Mouse (Mus musculus) layer of hippocampus, adult 2 months (tissue): Measurements from ENCODE around the gene Cacna2d3. TPM values are rescaled to one million over a fixed set of nuclear protein-coding genes. Genes with fewer than 3 reads are reported as not detected.
A peak's percentile ranks its signal among the peaks of the same experiment; 100 is the strongest.

Source experiments
- DNase-seq, 2 experiments: peaks; one replicate each; pipeline ENCODE4 v3.0.0; 2022; ENCODE audit warnings: low spot score in 2 of 2
- H3K27ac ChIP-seq: fragments of 200-600 bp; 2 replicates; pipeline ENCODE4 v1.8.1; 2022
- H3K4me3 ChIP-seq: fragments of 200-600 bp; 2 replicates; pipeline ENCODE4 v1.8.1; 2022; ENCODE audit warnings: mild to moderate bottlenecking
- CTCF ChIP-seq: fragments of 200-600 bp; conservative IDR thresholded peaks from 2 replicates; pipeline ENCODE4 v1.8.1; 2022; ENCODE audit warnings: antibody characterized with exemption, mild to moderate bottlenecking, moderate library complexity
- total RNA-seq, 2 experiments: library from RNA; stranded (reverse); gene quantifications; 2 replicates each; pipeline ENCODE4 v1.2.3; 2021

Cacna2d3 gene
- total RNA-seq, 2 experiments from 2014 or later = 98.7 to 101 TPM

- Histone ChIP-seq H3K27ac (peak overlapping the region; percentile 37; the same call in 1 of the 2 replicates), H3K4me3 (no peak overlapping the region)
- no peak for TF ChIP-seq CTCF
- no peak for DNase-seq
Observed at GRCm38 (mm10) chr14:29296185-29296754, 425.4 kb downstream of the Cacna2d3 start.

- H3K27ac ChIP-seq = no peak overlapping the region
- H3K4me3 ChIP-seq = no peak overlapping the region
- TF ChIP-seq CTCF = no peak
- no peak for DNase-seq
Observed at GRCm38 (mm10) chr14:29278901-29279300, 442.8 kb downstream of the Cacna2d3 start.

- no peak overlapping the region for H3K4me3 ChIP-seq
- no peak for DNase-seq
- TF ChIP-seq CTCF = no peak
Observed at GRCm38 (mm10) chr14:29278401-29278800, 443.3 kb downstream of the Cacna2d3 start.

GRCm38 (mm10) chr14:29277701-29278100 lies 444.0 kb downstream of the Cacna2d3 start:
- Histone ChIP-seq H3K27ac (peak overlapping the region; percentile 57), H3K4me3 (no peak overlapping the region)
- DNase-seq = no peak
- no peak for TF ChIP-seq CTCF

More at GRCm38 (mm10) chr14:29278401-29278800, 443.3 kb downstream of the Cacna2d3 start:
- H3K27ac ChIP-seq = no peak overlapping the region

- H3K27ac ChIP-seq = no peak overlapping the region
- DNase-seq = no peak
- no peak for TF ChIP-seq CTCF
- H3K4me3 ChIP-seq = no peak overlapping the region
Observed at GRCm38 (mm10) chr14:29273890-29274289, 447.8 kb downstream of the Cacna2d3 start.

- Histone ChIP-seq H3K4me3 (no peak overlapping the region), H3K27ac (no peak overlapping the region)
- TF ChIP-seq CTCF = no peak
- DNase-seq = no peak
Observed at GRCm38 (mm10) chr14:29270541-29270940, 451.1 kb downstream of the Cacna2d3 start.

GRCm38 (mm10) chr14:29269816-29270215 lies 451.8 kb downstream of the Cacna2d3 start:
- Histone ChIP-seq H3K27ac (no peak overlapping the region), H3K4me3 (no peak overlapping the region)
- no peak for TF ChIP-seq CTCF
- no peak for DNase-seq

- H3K27ac ChIP-seq = no peak overlapping the region
- no peak for DNase-seq
- no peak overlapping the region for H3K4me3 ChIP-seq
- TF ChIP-seq CTCF = no peak
Observed at GRCm38 (mm10) chr14:29268609-29269008, 453.1 kb downstream of the Cacna2d3 start.

- H3K4me3 ChIP-seq = no peak overlapping the region
- TF ChIP-seq CTCF = peak; percentile 67
- H3K27ac ChIP-seq = no peak overlapping the region
- DNase-seq = no peak
Observed at GRCm38 (mm10) chr14:29267233-29267874, 454.3 kb downstream of the Cacna2d3 start.

- Histone ChIP-seq H3K27ac (no peak overlapping the region), H3K4me3 (no peak overlapping the region)
- TF ChIP-seq CTCF = no peak
- DNase-seq = no peak
Observed at GRCm38 (mm10) chr14:29260621-29261020, 461.0 kb downstream of the Cacna2d3 start.

GRCm38 (mm10) chr14:29243516-29243915 lies 478.1 kb downstream of the Cacna2d3 start:
- Histone ChIP-seq H3K4me3 (no peak overlapping the region), H3K27ac (no peak overlapping the region)
- DNase-seq = no peak
- TF ChIP-seq CTCF = no peak

- no peak for DNase-seq
- Histone ChIP-seq H3K4me3 (no peak overlapping the region), H3K27ac (no peak overlapping the region)
- no peak for TF ChIP-seq CTCF
Observed at GRCm38 (mm10) chr14:29238446-29238845, 483.2 kb downstream of the Cacna2d3 start.

- Histone ChIP-seq H3K27ac (peak overlapping the region; percentile 54), H3K4me3 (no peak overlapping the region)
- TF ChIP-seq CTCF = no peak
- no peak for DNase-seq
Observed at GRCm38 (mm10) chr14:29228976-29229716, 492.5 kb downstream of the Cacna2d3 start.
